Mouse (Mus musculus) urinary bladder, postnatal 14 days (tissue): Measurements from ENCODE around the gene Angptl8.
"Not testable (repeated sequence)": the region's sequence is repeated elsewhere in the genome, so short reads cannot be mapped to it uniquely, and the experiment has no call there.

ENCODE experiments used
- DNase-seq: peaks from one replicate; pipeline ENCODE4 v3.0.0; 2021; ENCODE audit warnings: low spot score

The Angptl8 gene

DNA sequence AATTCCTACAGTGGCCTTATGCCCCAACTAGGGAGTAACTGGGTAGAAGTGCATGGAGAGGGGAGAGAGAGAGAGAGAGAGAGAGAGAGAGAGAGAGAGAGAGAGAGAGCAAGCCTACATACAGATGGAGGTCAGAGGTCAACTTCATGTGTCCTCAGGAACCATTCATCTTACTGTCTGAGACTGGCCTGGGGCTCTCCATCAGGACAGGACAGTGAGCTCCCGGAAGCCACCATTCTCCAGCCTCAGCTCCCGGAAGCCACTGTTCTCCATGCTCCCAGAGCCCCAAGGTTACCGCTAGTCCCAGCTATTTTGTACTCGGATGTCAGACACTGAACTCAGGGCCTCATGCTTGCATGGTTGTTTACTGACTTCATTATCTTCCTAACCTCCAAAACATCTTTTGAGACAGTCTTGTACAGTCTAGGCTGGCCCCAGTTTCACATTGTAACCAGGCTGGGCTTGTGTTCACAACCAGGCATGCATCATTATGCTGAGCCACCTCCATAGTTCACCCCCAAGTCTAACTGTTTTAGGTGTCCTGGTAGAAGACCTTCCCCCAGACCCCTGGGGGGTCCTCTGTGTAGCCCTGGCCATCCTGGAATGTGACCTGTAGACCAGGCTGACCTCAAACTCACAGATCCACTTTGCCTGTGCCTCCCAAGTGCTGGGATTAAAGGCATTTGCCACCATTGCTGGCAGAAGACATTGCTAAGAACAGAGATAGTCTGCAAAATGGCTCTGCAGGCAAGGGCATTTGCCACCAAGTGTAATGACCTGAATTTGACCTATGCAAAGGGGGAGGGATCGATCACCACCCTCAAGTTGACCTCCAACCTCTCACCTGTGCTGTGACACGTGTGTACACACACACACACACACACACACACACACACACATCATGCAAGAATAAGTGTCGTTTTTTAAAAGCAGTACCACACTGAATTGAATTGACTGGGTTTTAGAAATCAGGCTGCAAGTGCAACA, 14.7 kb downstream of the Angptl8 start:
- no peak for DNase-seq

DNA sequence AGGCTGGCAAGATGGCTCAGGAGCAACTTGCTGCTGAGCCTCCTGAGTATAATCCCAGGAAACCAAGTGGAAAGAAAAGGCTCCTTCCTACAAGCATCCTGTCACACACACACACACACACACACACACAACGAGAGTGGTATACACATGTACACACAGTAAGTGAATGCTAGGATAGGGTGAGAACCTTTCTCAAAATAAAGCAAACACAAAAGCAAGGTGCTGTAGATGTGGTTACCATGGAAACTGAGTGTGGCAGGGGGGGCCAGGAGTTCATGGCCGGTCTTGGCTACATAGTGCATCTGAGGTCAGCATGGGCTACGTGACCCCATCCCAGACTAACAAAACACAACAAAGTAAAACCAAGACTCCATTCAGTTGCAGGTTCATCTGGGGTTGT, 15.8 kb downstream of the Angptl8 start:
- DNase-seq, result no peak

DNA sequence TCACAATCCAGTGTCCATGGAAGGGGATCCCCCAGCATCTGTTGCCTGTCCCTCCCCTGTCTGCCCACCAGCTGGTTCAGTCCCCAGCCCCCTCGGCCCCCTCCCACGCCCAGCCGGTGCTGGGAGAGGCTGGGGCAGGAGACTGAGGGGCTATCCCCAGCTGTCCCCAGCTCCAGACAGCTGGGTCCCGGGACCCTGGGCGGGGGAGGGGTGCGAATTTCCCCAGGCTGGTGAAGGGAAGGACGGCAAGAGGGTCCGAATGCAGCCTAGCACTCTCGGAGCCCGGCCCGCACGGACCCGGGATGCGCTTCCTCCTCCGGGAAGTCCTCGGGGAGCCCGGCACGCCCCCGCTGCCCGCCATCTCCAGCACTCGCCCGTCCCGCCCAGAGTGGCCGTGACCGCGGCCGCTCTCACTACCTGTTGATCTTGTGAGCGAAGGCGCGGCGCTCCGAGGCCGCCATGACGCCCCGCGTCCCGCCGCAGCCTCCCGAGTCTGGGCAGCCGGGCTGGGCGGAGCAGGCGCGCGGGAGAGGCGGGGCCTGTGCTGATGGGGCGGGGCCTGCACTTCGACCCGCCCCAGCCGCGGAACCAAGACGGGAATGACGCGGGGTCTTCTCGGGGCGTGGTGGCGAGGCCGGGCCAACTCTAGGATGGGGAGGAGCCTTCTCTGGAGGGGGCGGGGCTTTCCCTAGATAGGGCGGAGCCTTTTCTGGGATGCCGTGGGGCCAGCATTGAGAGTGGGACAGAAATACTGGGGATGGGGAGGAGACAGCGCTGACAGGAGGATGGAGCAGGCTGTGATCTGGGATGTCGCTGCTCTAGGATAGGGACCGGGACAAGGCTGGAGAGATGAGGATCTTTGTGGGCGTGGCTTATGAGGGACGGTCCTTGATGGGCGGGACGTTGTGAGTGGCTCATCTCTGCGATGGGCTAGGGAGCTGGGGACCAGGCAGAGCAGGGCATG, 17.1 kb downstream of the Angptl8 start, which contains the start of gene Dock6:
Gene Dock6, minus strand, starts transcription at position 508 of the 964 bp plus-strand sequence.
- DNase-seq, result peak; percentile 87

- no peak for DNase-seq
Measured at GRCm38 (mm10) chr9:21853961-21854360, 18.7 kb downstream of the Angptl8 start.

DNA sequence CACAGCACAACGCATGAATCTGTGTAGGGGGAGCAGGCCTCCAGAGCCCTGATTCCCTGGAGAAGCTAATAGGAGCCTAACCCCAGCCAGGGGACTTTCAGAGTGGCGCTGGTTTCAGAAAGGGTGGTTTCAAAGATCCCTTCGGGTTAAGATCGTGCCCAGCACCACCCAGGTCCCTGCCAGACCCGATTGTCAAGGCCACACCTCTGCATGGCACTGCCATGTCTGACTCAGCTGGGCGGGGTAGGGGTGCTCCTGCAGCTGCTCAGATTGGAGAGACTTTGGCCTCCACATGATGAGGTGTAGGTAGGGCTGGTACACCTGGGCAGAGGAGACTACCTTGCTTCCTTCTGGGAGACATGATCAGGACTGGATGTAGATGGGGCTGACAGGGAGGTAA, 19.6 kb downstream of the Angptl8 start:
- DNase-seq, result peak; percentile 71

DNA sequence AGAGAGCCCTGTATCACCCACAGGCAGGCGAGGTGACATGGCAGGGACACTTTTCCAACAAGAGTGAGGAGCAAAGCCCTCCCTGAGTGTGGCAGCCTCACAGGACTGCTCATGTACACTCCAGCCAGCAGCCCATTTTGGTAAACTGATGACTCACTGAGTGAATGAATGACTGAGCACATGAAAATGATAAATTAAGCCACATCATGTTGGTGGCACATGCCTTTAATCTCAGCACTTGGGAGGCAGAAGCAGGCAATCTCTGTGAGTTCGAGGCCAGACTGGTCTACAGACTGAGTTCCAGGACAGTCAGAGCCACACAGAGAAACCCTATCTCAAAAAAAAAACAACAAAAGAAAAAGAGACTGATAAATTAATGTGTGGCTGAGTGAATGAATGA, 22.2 kb downstream of the Angptl8 start:
- no peak for DNase-seq

GRCm38 (mm10) chr9:21858084-21858483, 22.8 kb downstream of the Angptl8 start:
- no peak for DNase-seq

GRCm38 (mm10) chr9:21859606-21860005, 24.3 kb downstream of the Angptl8 start:
- no peak for DNase-seq

GRCm38 (mm10) chr9:21860349-21860748, 25.0 kb downstream of the Angptl8 start:
- DNase-seq, result not testable (repeated sequence)

- DNase-seq, result no peak
Measured at GRCm38 (mm10) chr9:21862181-21862580, 26.9 kb downstream of the Angptl8 start.

- no peak for DNase-seq
Measured at GRCm38 (mm10) chr9:21865673-21866398, 30.5 kb downstream of the Angptl8 start.

DNA sequence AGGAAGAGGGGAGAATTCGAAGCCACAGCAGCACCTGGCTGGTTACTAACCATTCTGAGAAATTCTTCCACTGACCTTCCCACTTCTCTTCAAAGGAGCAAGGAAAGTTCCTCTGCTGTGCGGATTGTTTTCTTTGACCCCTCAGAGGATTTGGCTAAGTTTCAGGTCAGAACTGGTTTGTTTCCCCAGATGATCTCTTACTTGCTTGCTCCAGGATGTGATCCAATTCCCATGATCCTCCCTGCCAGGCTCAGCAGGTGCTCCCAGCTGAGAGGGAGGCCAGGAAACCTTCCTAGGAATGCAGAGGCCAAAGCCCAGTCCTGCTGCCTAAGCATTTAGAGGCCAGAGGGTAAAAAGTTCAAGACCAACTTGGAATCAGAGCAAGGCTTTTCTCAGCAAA, 31.3 kb downstream of the Angptl8 start:
- DNase-seq, result no peak

DNA sequence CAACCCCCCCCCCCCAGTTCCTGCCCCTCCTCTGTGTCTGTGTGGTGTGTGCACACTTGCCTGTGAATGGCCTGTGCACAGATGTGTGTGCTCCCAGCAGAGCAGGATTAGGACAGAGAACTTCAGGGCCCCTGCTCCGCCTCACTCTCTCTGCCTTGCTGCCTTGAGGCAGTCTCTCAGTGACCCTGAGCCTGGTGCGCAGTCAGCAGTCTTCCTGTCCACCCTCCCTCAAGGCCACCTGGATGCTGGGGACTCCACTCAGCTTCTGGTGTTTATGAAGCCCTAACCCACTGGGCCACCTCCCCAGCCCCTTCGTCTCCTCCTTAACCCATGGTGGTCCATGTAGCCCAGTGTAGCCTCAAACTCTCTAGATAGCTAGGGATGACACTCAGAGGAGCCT, 32.4 kb downstream of the Angptl8 start:
- DNase-seq, result no peak

- DNase-seq, result peak; percentile 75
Measured at GRCm38 (mm10) chr9:21869290-21869689, 34.0 kb downstream of the Angptl8 start.

DNA sequence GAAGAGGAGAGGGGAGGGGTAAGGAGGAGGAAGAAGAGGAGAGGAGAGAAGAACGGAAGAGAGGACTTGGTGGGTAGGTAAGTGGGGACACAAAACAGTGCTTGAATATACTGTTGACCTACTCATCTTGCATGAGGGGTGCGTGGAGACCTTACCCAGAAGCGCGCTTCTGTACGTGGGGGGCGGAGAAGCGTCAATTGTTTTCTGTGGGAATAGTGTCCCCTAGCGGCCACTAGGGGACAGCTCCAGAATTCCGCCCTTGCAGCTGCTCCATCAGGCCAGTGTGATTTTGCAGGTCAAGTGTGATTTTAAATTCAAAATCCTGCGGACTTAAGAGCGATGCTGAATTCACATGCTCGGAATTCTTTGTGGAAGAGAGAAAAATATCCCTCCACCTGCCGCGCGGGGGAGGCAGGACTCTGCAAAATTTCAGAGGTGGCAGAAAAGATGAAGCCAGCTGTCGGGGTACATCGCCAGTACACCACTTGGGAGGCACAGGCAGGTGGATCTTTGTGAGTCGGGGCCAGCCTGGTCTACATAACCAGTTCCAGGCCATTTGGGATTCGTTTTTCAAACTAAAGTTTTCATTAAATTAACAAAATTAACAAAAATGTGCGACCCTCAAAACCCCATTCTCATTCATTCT, 35.7 kb downstream of the Angptl8 start:
- DNase-seq, result peak; percentile 43

GRCm38 (mm10) chr9:21872204-21872603, 36.9 kb downstream of the Angptl8 start:
- no peak for DNase-seq

DNA sequence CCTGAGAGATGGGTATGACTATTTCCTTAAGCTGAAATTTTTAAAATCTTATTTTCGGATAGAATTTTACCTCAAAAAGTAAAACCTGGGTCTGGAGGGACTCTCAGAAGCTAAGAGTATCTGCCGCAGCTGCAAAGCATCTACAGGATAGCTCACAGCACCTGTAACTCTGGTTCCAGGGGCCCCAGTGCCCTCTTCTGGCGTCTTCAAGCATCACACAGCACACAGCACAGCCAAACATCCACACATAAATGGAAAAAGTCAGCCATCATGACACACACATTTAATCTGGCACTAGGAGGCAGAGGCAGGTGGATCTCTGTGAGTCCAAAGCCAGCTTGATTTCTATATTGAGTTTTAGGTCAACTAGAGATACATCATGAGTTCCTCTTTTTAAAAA, 41.3 kb downstream of the Angptl8 start:
- no peak for DNase-seq
